Comparison of ENCODE assay signal across 9 mouse cellular contexts in genomic region chr11:34796097-34796496, GRCm38 (mm10). TPM values are rescaled to one million over a fixed set of nuclear protein-coding genes. Genes with fewer than 3 reads are reported as not detected.
DNase-seq lines count a peak whose midpoint lies in the region; ATAC-seq and TF ChIP-seq lines count a peak whose summit lies in the region.
"Had no signal": no experiment of that assay in that cellular context is flagged by ENCODE, and none has a peak within 500 bp of the region (broad histone marks: within the 10 kb centered on the region; RNA-seq: fewer than 3 reads in every experiment).

No protein-coding gene starts in this region.

- no peak for DNase-seq in heart, postnatal 0 days (ENCODE audit: low spot score)
- DNase-seq in heart, postnatal 25 days (ENCODE audit: low spot score), result no peak
- peak; percentile 65 for DNase-seq in thymus, adult 2 months
- no peak for DNase-seq in thymus, adult 18-20 months
- no peak for DNase-seq in frontal cortex, postnatal 10 days (ENCODE audit: low spot score in 2 of 2)
- DNase-seq in right cerebral cortex, postnatal 36 days (ENCODE audit: low spot score in 2 of 2), result no peak
- DNase-seq in kidney, adult 11 months, result no peak

- no peaks in the 10 kb centered on the region for H3K36me3 ChIP-seq in heart, postnatal 0 days (replicated peaks; ENCODE audit: control insufficient read depth, insufficient read depth, low read length)
- no peaks in the 10 kb centered on the region for H3K36me3 ChIP-seq in thymus, adult 2 months (ENCODE audit: control insufficient read depth, insufficient read depth, low read length)
- H3K36me3 ChIP-seq: lung, embryonic 15.5 days had no signal

- WGBS in heart, postnatal 0 days, result 25% methylated on average over 4 of the region's 4 CpGs
- WGBS in thymus, adult 2 months, result 13% methylated on average over 4 of the region's 4 CpGs

- no peak overlapping the region for H3K4me3 ChIP-seq in heart, postnatal 0 days (ENCODE audit: low read depth, low read length)
- H3K4me3 ChIP-seq in thymus, adult 2 months (ENCODE audit: control insufficient read depth, insufficient read depth, low read length), result no peak overlapping the region
- H3K4me3 ChIP-seq: lung, embryonic 15.5 days had no signal

- no peak overlapping the region for H3K4me2 ChIP-seq in heart, postnatal 0 days (ENCODE audit: low read depth, low read length)
- H3K4me2 ChIP-seq: lung, embryonic 15.5 days had no signal

- H3K27me3 ChIP-seq in heart, postnatal 0 days (ENCODE audit: control insufficient read depth, insufficient read depth, low read length), result no peaks in the 10 kb centered on the region
- H3K27me3 ChIP-seq in thymus, adult 2 months (ENCODE audit: control insufficient read depth, insufficient read depth, low read length), result no peaks in the 10 kb centered on the region
- H3K27me3 ChIP-seq: lung, embryonic 15.5 days had no signal

- no peaks in the 10 kb centered on the region for H3K4me1 ChIP-seq in heart, postnatal 0 days (ENCODE audit: control insufficient read depth, insufficient read depth)
- no peaks in the 10 kb centered on the region for H3K4me1 ChIP-seq in thymus, adult 2 months (replicated peaks; ENCODE audit: control insufficient read depth, insufficient read depth, low read length)
- H3K4me1 ChIP-seq: lung, embryonic 15.5 days had no signal

- no peak for TF ChIP-seq POLR2A in thymus, adult 2 months (IDR thresholded peaks at IDR 0.05; ENCODE audit: control insufficient read depth, extremely low read depth, insufficient read depth, low read length, poor library complexity)

- intact Hi-C loops in heart, postnatal 25 days (cut with DNase I), result no loop called here

- no peak for TF ChIP-seq EP300 in heart, postnatal 0 days (IDR thresholded peaks at IDR 0.05; ENCODE audit: low read depth)

- no peaks in the 10 kb centered on the region for H3K9me3 ChIP-seq in heart, postnatal 0 days (replicated peaks; ENCODE audit: control insufficient read depth, low read length)
- H3K9me3 ChIP-seq: lung, embryonic 15.5 days had no signal

- TF ChIP-seq CTCF in heart, postnatal 0 days (IDR thresholded peaks at IDR 0.05; ENCODE audit: low read depth), result peak; percentile 16; the same call in 1 of the 2 replicates
- TF ChIP-seq CTCF in thymus, adult 2 months (IDR thresholded peaks at IDR 0.05; ENCODE audit: borderline replicate concordance, control insufficient read depth, extremely low read depth, insufficient read depth, low read length, poor library complexity), result no peak

- no peak overlapping the region for H3K9ac ChIP-seq in heart, postnatal 0 days (replicated peaks; ENCODE audit: low read depth, low read length)
- H3K9ac ChIP-seq: lung, embryonic 15.5 days had no signal

- no peak for ATAC-seq in heart, postnatal 0 days (ENCODE audit: insufficient read depth, low read depth)
- ATAC-seq in granulocyte monocyte progenitor cell, adult 5-6 weeks (replicated peaks; ENCODE audit: poor library complexity, severe bottlenecking), result peak; percentile 76

- H3K27ac ChIP-seq in heart, postnatal 0 days (ENCODE audit: low read depth), result no peak overlapping the region
- no peak overlapping the region for H3K27ac ChIP-seq in thymus, adult 2 months (ENCODE audit: control insufficient read depth, insufficient read depth, low read length)
- H3K27ac ChIP-seq: lung, embryonic 15.5 days had no signal

RNA-seq across cellular contexts. Expression of gene Dock2, which starts 12.4 kb away (rescaled TPM):
- 3.1 and 3.6 TPM in 2 replicates for total RNA-seq in heart, postnatal 0 days (2014; rRNA removed; ENCODE audit: low replicate concordance)
- polyA plus RNA-seq in heart, postnatal 0 days (2015; fragmentation: Nextera tagmentation; extraction: Ambion mirVana), result 0.26 and 0.33 TPM in 2 replicates
- total RNA-seq in heart, postnatal 25 days (2021), result 1 to 10 TPM; 2.2 to 2.5 TPM
- polyA plus RNA-seq in thymus, adult 2 months (2012; rRNA removed), result 48.9 and 50.5 TPM in 2 replicates
- 88.1 and 101 TPM in 2 replicates for total RNA-seq in granulocyte monocyte progenitor cell, adult 5-6 weeks (2014; fragmentation: Nextera tagmentation)
- total RNA-seq in granulocyte monocyte progenitor cell, adult 5-6 weeks (2017), result 117 and 123 TPM in 2 replicates

RNA-seq across cellular contexts. Expression of gene Spdl1, which starts 37.3 kb away (rescaled TPM):
- total RNA-seq in heart, postnatal 0 days (2014; rRNA removed; ENCODE audit: low replicate concordance), result 2.4 and 3.1 TPM in 2 replicates
- 3.8 and 3.9 TPM in 2 replicates for polyA plus RNA-seq in heart, postnatal 0 days (2015; fragmentation: Nextera tagmentation; extraction: Ambion mirVana)
- under 1 TPM; 0.36 to 0.42 TPM for total RNA-seq in heart, postnatal 25 days (2021)
- 7.6 and 9.1 TPM in 2 replicates for polyA plus RNA-seq in thymus, adult 2 months (2012; rRNA removed)
- 6.1 and 13.5 TPM in 2 replicates for total RNA-seq in granulocyte monocyte progenitor cell, adult 5-6 weeks (2014; fragmentation: Nextera tagmentation)
- total RNA-seq in granulocyte monocyte progenitor cell, adult 5-6 weeks (2017), result 39.6 and 42.0 TPM in 2 replicates

Comparison
In these comparisons a context has a peak if more than half of its experiments do, and no peak if none do; other contexts are left out.
1. RNA of gene Dock2, which starts 12.4 kb away (total RNA-seq): 88.1 to 123 TPM in granulocyte monocyte progenitor cell, adult 5-6 weeks; 3.1 to 3.6 TPM in heart, postnatal 0 days and 2.2 to 2.5 TPM in heart, postnatal 25 days; every median in the first group is over 10 times any median in the second.